Mouse (Mus musculus): Measurements from ENCODE around the gene Mutyh. TPM values are rescaled to one million over a fixed set of nuclear protein-coding genes. Genes with fewer than 3 reads are reported as not detected.
A peak's percentile ranks its signal among the peaks of the same experiment; 100 is the strongest.

Gene Mutyh
- total RNA-seq, 2 experiments from 2014 or later = 3.1 to 3.2 TPM

- DNase-seq (ENCODE audit: low spot score in 2 of 2) = no peak
- no peak for TF ChIP-seq CTCF (conservative IDR thresholded peaks at IDR 0.05)
- Histone ChIP-seq H3K4me3 (no peak overlapping the region), H3K27ac (no peak overlapping the region)
Measured at GRCm38 (mm10) chr4:116792453-116792852, 15.1 kb upstream of the Mutyh start.

- DNase-seq (ENCODE audit: low spot score in 2 of 2) = no peak
- no peak overlapping the region for H3K27ac ChIP-seq
- TF ChIP-seq CTCF (conservative IDR thresholded peaks at IDR 0.05) = peak; percentile 44
- H3K4me3 ChIP-seq = no peak overlapping the region
Measured at GRCm38 (mm10) chr4:116794273-116794672, 13.2 kb upstream of the Mutyh start.

- no peak overlapping the region for H3K27ac ChIP-seq
- H3K4me3 ChIP-seq = no peak overlapping the region
- no peak for TF ChIP-seq CTCF (conservative IDR thresholded peaks at IDR 0.05)
- no peak for DNase-seq (ENCODE audit: low spot score in 2 of 2)
Measured at GRCm38 (mm10) chr4:116796442-116797110, 10.9 kb upstream of the Mutyh start.

- TF ChIP-seq CTCF (conservative IDR thresholded peaks at IDR 0.05) = peak; percentile 74
- Histone ChIP-seq H3K4me3 (no peak overlapping the region), H3K27ac (no peak overlapping the region)
- peak in 1 of 2 experiments; percentile 7 for DNase-seq (ENCODE audit: low spot score in 2 of 2)
Measured at GRCm38 (mm10) chr4:116799901-116800300, 7.6 kb upstream of the Mutyh start.

- no peak overlapping the region for H3K4me3 ChIP-seq
- no peak overlapping the region for H3K27ac ChIP-seq
- DNase-seq (ENCODE audit: low spot score in 2 of 2) = no peak
- TF ChIP-seq CTCF (conservative IDR thresholded peaks at IDR 0.05) = no peak
Measured at GRCm38 (mm10) chr4:116811012-116811411, 3.5 kb downstream of the Mutyh start.

GRCm38 (mm10) chr4:116815276-116815675 is 7.8 kb downstream of the Mutyh start:
- no peak for DNase-seq (ENCODE audit: low spot score in 2 of 2)
- Histone ChIP-seq H3K4me3 (no peak overlapping the region), H3K27ac (no peak overlapping the region)
- no peak for TF ChIP-seq CTCF (conservative IDR thresholded peaks at IDR 0.05)

GRCm38 (mm10) chr4:116817486-116817885 is 10.0 kb downstream of the Mutyh start:
- peak; percentile 67 to 71 for DNase-seq (ENCODE audit: low spot score in 2 of 2)
- H3K4me3 ChIP-seq = no peak overlapping the region
- peak overlapping the region; percentile 76 for H3K27ac ChIP-seq
- no peak for TF ChIP-seq CTCF (conservative IDR thresholded peaks at IDR 0.05)

GRCm38 (mm10) chr4:116819968-116820901 is 12.7 kb downstream of the Mutyh start:
- Histone ChIP-seq H3K4me3 (peak overlapping the region; percentile 63), H3K27ac (peak overlapping the region; percentile 90)
- DNase-seq (ENCODE audit: low spot score in 2 of 2) = no peak
- no peak for TF ChIP-seq CTCF (conservative IDR thresholded peaks at IDR 0.05)

GRCm38 (mm10) chr4:116820902-116821693 is 13.6 kb downstream of the Mutyh start:
- Histone ChIP-seq H3K4me3 (peak overlapping the region; percentile 63), H3K27ac (peak overlapping the region; percentile 90)
- DNase-seq (ENCODE audit: low spot score in 2 of 2) = peak; percentile 33 to 44
- peak; percentile 68 for TF ChIP-seq CTCF (conservative IDR thresholded peaks at IDR 0.05)

- Histone ChIP-seq H3K27ac (peak within 1 kb of the TSS; percentile 90), H3K4me3 (peak within 1 kb of the TSS; percentile 63)
- no peak for TF ChIP-seq CTCF (conservative IDR thresholded peaks at IDR 0.05)
- no peak for DNase-seq (ENCODE audit: low spot score in 2 of 2)
Measured at GRCm38 (mm10) chr4:116821694-116822016, 14.1 kb downstream of the Mutyh start, which contains the start of gene Hpdl. TSS of gene Hpdl (minus strand) at chr4:116821707.

GRCm38 (mm10) chr4:116824541-116825004 is 17.1 kb downstream of the Mutyh start:
- TF ChIP-seq CTCF (conservative IDR thresholded peaks at IDR 0.05) = no peak
- DNase-seq (ENCODE audit: low spot score in 2 of 2) = peak; percentile 67 to 72
- Histone ChIP-seq H3K27ac (peak overlapping the region; percentile 93), H3K4me3 (peak overlapping the region; percentile 73)

GRCm38 (mm10) chr4:116827819-116828218 is 20.3 kb downstream of the Mutyh start:
- Histone ChIP-seq H3K4me3 (no peak overlapping the region), H3K27ac (no peak overlapping the region)
- TF ChIP-seq CTCF (conservative IDR thresholded peaks at IDR 0.05) = peak; percentile 89
- peak; percentile 53 to 61 for DNase-seq (ENCODE audit: low spot score in 2 of 2)
